Mouse (Mus musculus) layer of hippocampus, adult 2 months (tissue): ENCODE measurements at regions not wholly inside any gene's neighbourhood (a gene's known extent, or its start where the extent isn't known, plus 50 kb on each side); places are given as distances from the start of the nearest gene placed in this dataset.
A peak's percentile ranks its signal among the peaks of the same experiment; 100 is the strongest.
"Not testable (repeated sequence)": the region's sequence is repeated elsewhere in the genome, so short reads cannot be mapped to it uniquely, and the experiment has no call there.

ENCODE experiments used
- DNase-seq, 2 experiments: peaks; one replicate each; pipeline ENCODE4 v3.0.0; 2022; ENCODE audit warnings: low spot score in 2 of 2
- H3K27ac ChIP-seq: fragments of 200-600 bp; 2 replicates; pipeline ENCODE4 v1.8.1; 2022
- H3K4me3 ChIP-seq: fragments of 200-600 bp; 2 replicates; pipeline ENCODE4 v1.8.1; 2022; ENCODE audit warnings: mild to moderate bottlenecking
- CTCF ChIP-seq: fragments of 200-600 bp; conservative IDR thresholded peaks from 2 replicates; pipeline ENCODE4 v1.8.1; 2022; ENCODE audit warnings: antibody characterized with exemption, mild to moderate bottlenecking, moderate library complexity

- TF ChIP-seq CTCF = no peak
- Histone ChIP-seq H3K27ac (peak overlapping the region; percentile 65), H3K4me3 (no peak overlapping the region)
- peak; percentile 75 to 83 for DNase-seq
Measured at GRCm38 (mm10) chr12:6638761-6639281, 1263.3 kb upstream of the Klhl29 start.

GRCm38 (mm10) chr12:6637771-6638305, 1262.4 kb upstream of the Klhl29 start:
- DNase-seq = peak; percentile 10
- peak overlapping the region; percentile 21; the same call in 1 of the 2 replicates for H3K27ac ChIP-seq
- no peak for TF ChIP-seq CTCF
- no peak overlapping the region for H3K4me3 ChIP-seq

GRCm38 (mm10) chr12:6622575-6623146, 1247.2 kb upstream of the Klhl29 start:
- no peak for DNase-seq
- H3K4me3 ChIP-seq = no peak overlapping the region
- no peak for TF ChIP-seq CTCF
- no peak overlapping the region for H3K27ac ChIP-seq

GRCm38 (mm10) chr12:6601111-6601510, 1225.6 kb upstream of the Klhl29 start:
- H3K27ac ChIP-seq = no peak overlapping the region
- DNase-seq = no peak
- no peak overlapping the region for H3K4me3 ChIP-seq
- no peak for TF ChIP-seq CTCF

GRCm38 (mm10) chr12:6595484-6595883, 1220.0 kb upstream of the Klhl29 start:
- H3K27ac ChIP-seq, H3K4me3 ChIP-seq, DNase-seq: not testable (repeated sequence)

GRCm38 (mm10) chr12:6590231-6590630, 1214.7 kb upstream of the Klhl29 start:
- no peak for TF ChIP-seq CTCF
- no peak overlapping the region for H3K4me3 ChIP-seq
- DNase-seq = peak; percentile 36 to 68
- no peak overlapping the region for H3K27ac ChIP-seq

GRCm38 (mm10) chr12:6588031-6588701, 1212.7 kb upstream of the Klhl29 start:
- no peak for TF ChIP-seq CTCF
- no peak overlapping the region for H3K27ac ChIP-seq
- no peak for DNase-seq
- no peak overlapping the region for H3K4me3 ChIP-seq

GRCm38 (mm10) chr12:6580195-6580594, 1204.7 kb upstream of the Klhl29 start:
- H3K4me3 ChIP-seq = no peak overlapping the region
- H3K27ac ChIP-seq = no peak overlapping the region
- no peak for TF ChIP-seq CTCF
- no peak for DNase-seq

- DNase-seq = no peak
- Histone ChIP-seq H3K27ac (no peak overlapping the region), H3K4me3 (no peak overlapping the region; the same call in 1 of the 2 replicates)
- no peak for TF ChIP-seq CTCF
Measured at GRCm38 (mm10) chr12:6576866-6577360, 1201.4 kb upstream of the Klhl29 start.
